Mouse (Mus musculus) myocyte (in vitro differentiated cells): Measurements from ENCODE around the gene 3110001I22Rik.
A peak's percentile ranks its signal among the peaks of the same experiment; 100 is the strongest.

Experiments used
- E2F4 ChIP-seq: IDR thresholded peaks from one replicate; pipeline ENCODE4 v1.6.1; 2011; ENCODE audit warnings: mild to moderate bottlenecking, control low read depth, moderate library complexity; ENCODE audit not compliant: insufficient read depth
- MAX ChIP-seq: IDR thresholded peaks from one replicate; pipeline ENCODE4 v1.6.1; 2011; ENCODE audit warnings: low read depth, mild to moderate bottlenecking, control low read depth
- MYOG ChIP-seq, 3 experiments: IDR thresholded peaks; one replicate each; pipeline ENCODE4 v1.6.1; 2011; ENCODE audit warnings: control low read depth in 2 of 3, low read depth in 2 of 3, mild to moderate bottlenecking in 2 of 3; ENCODE audit not compliant: insufficient read length in 2 of 3, control insufficient read depth in 1 of 3, insufficient read depth in 1 of 3
- POLR2A ChIP-seq: IDR thresholded peaks from one replicate; pipeline ENCODE4 v1.6.1; 2011; ENCODE audit warnings: low read depth, mild to moderate bottlenecking, control low read depth, moderate library complexity; ENCODE audit not compliant: insufficient read length

GRCm38 (mm10) chr16:13671685-13672385 is at the start of gene 3110001I22Rik, which contains the start of gene Bfar:
- TF ChIP-seq E2F4 = no peak
- TF ChIP-seq MYOG (IDR thresholded peaks at IDR 0.05; ENCODE audit: control insufficient read depth in 1 of 3, insufficient read depth in 1 of 3, insufficient read length in 2 of 3, low read depth in 2 of 3) = no peak
- peak; percentile 76 for TF ChIP-seq POLR2A
- TF ChIP-seq MAX = no peak
